Mouse (Mus musculus) brown adipose tissue, adult 24 weeks (tissue): ENCODE data around the gene F5. TPM values are rescaled to one million over a fixed set of nuclear protein-coding genes. Genes with fewer than 3 reads are reported as not detected.

Source experiments
- polyA plus RNA-seq: library from polyadenylated mRNA; stranded (reverse); fragments of >200 nt; gene quantifications from 2 replicates; pipeline ENCODE4 v1.2.4, GENCODE M21; 2012; ENCODE audit not compliant: missing spikeins, insufficient read depth, insufficient read length

F5 gene
- polyA plus RNA-seq, 1 experiment, result 0.40 TPM

Other genes with a start within 250 kb of the F5 start
- 6.2 and 6.3 TPM in 2 replicates for gene Scyl3, start 222.7 kb upstream of the F5 start, polyA plus RNA-seq
- not detected in 2 replicates for gene BC055324, start 157.0 kb upstream of the F5 start, polyA plus RNA-seq
- 2.3 and 5.1 TPM in 2 replicates for gene Mettl18, start 156.9 kb upstream of the F5 start, polyA plus RNA-seq
- gene Sele, start 103.6 kb upstream of the F5 start, polyA plus RNA-seq, result 0.38 TPM in 1 of 2 replicates, not detected in the other
- gene Sell, start 89.9 kb upstream of the F5 start, polyA plus RNA-seq, result 1.3 TPM in 1 of 2 replicates, not detected in the other
- gene Selp, start 36.6 kb upstream of the F5 start, polyA plus RNA-seq, result 1.7 and 2.4 TPM in 2 replicates
- gene Slc19a2, start 97.2 kb downstream of the F5 start, polyA plus RNA-seq, result 3.5 and 4.1 TPM in 2 replicates
- 7.7 and 8.3 TPM in 2 replicates for gene Ccdc181, start 123.7 kb downstream of the F5 start, polyA plus RNA-seq
- gene Nme7, start 152.3 kb downstream of the F5 start, polyA plus RNA-seq, result 16.1 and 20.5 TPM in 2 replicates
- 15.7 and 16.9 TPM in 2 replicates for gene Blzf1, start 155.7 kb downstream of the F5 start, polyA plus RNA-seq